Mouse (Mus musculus): Measurements from ENCODE around the gene Bptf. TPM values are rescaled to one million over a fixed set of nuclear protein-coding genes. Genes with fewer than 3 reads are reported as not detected.
"Not testable (repeated sequence)": the region's sequence is repeated elsewhere in the genome, so short reads cannot be mapped to it uniquely, and the experiment has no call there.

Bptf gene
- total and polyA plus RNA-seq, 3 experiments, result 22.1 to 43.6 (median 33.6) TPM

- DNase-seq, result not testable (repeated sequence)
Measured at GRCm38 (mm10) chr11:106985979-106986604, 145.8 kb downstream of the Bptf start.

Other genes starting within 250 kb of the Bptf start
- 10 to 100 TPM; 34.6 to 38.2 TPM for gene Smurf2, start 211.4 kb downstream of the Bptf start, total RNA-seq (2021)
- 3.6 and 4.7 TPM in 2 replicates for gene Smurf2, start 211.4 kb downstream of the Bptf start, polyA plus RNA-seq (2012; rRNA removed)
- 10 to 100 TPM; 33.6 to 34.8 TPM for gene Kpna2, start 132.6 kb downstream of the Bptf start, total RNA-seq (2021)
- gene Kpna2, start 132.6 kb downstream of the Bptf start, polyA plus RNA-seq (2012; rRNA removed), result 6.5 and 7.0 TPM in 2 replicates
- gene 1810010H24Rik, start 106.4 kb downstream of the Bptf start, total RNA-seq (2021), result 1 to 10 TPM; 2.7 to 3.1 TPM
- gene 1810010H24Rik, start 106.4 kb downstream of the Bptf start, polyA plus RNA-seq (2012; rRNA removed), result 2.0 and 4.8 TPM in 2 replicates
- 10 to 100 TPM; 24.5 to 25.3 TPM for gene Nol11, start 57.3 kb upstream of the Bptf start, total RNA-seq (2021)
- 2.1 and 2.6 TPM in 2 replicates for gene Nol11, start 57.3 kb upstream of the Bptf start, polyA plus RNA-seq (2012; rRNA removed)

All from adrenal gland, adult 2 months (tissue).